Mouse (Mus musculus) forebrain, embryonic 13.5 days (tissue): ENCODE results near the gene Ryr3. TPM values are rescaled to one million over a fixed set of nuclear protein-coding genes. Genes with fewer than 3 reads are reported as not detected.

Experiments
- ATAC-seq: fragments of 200-750 bp; cut with Nextera tagmentation; 2 replicates; pipeline ENCODE4 v1.8.0; 2017
- H3K27ac ChIP-seq: fragments of 300-500 bp; sonication (generic); 2 replicates; pipeline ENCODE4 v1.5.1; 2015; ENCODE audit warnings: inconsistent platforms, mild to moderate bottlenecking, moderate library complexity
- H3K27me3 ChIP-seq: fragments of 300-500 bp; sonication (generic); 2 replicates; pipeline ENCODE4 v1.6.1; 2015; ENCODE audit warnings: mild to moderate bottlenecking, inconsistent platforms
- H3K36me3 ChIP-seq: fragments of 300-500 bp; sonication (generic); 2 replicates; pipeline ENCODE4 v1.6.1; 2015; ENCODE audit warnings: mild to moderate bottlenecking, inconsistent platforms; ENCODE audit not compliant: poor library complexity, severe bottlenecking
- H3K4me1 ChIP-seq: fragments of 300-500 bp; sonication (generic); 2 replicates; pipeline ENCODE4 v1.6.1; 2015; ENCODE audit warnings: inconsistent platforms
- H3K4me2 ChIP-seq: fragments of 300-500 bp; sonication (generic); 2 replicates; pipeline ENCODE4 v1.6.1; 2015; ENCODE audit warnings: inconsistent platforms, mild to moderate bottlenecking, moderate library complexity
- H3K4me3 ChIP-seq: fragments of 300-500 bp; sonication (generic); 2 replicates; pipeline ENCODE4 v1.5.1; 2015; ENCODE audit warnings: mild to moderate bottlenecking, inconsistent platforms
- H3K9ac ChIP-seq: fragments of 300-500 bp; sonication (generic); 2 replicates; pipeline ENCODE4 v1.6.1; 2015; ENCODE audit warnings: mild to moderate bottlenecking, inconsistent platforms
- H3K9me3 ChIP-seq: fragments of 300-500 bp; sonication (generic); replicated peaks from 2 replicates; pipeline ENCODE4 v1.6.1; 2016; ENCODE audit warnings: inconsistent platforms
- WGBS: fragments of 180-500 bp; shearing (Covaris S2); methylation state at CpG from one replicate; pipeline ENCODE4 v1.1.7; 2015; 5-methylcytosine and 5-hydroxymethylcytosine counted together
- polyA plus RNA-seq: library from polyadenylated mRNA; unstranded; fragments of >200 nt; fragmentation: Nextera tagmentation; extraction: Ambion mirVana; gene quantifications from 2 replicates; pipeline ENCODE4 v1.2.1, GENCODE M21; 2015

Gene Ryr3
- polyA plus RNA-seq, 1 experiment from 2014 or later, result 1.1 TPM

GRCm38 (mm10) chr2:112676721-112677120, 540.2 kb downstream of the Ryr3 start:
- H3K27ac ChIP-seq, result no peak overlapping the region
- H3K4me2 ChIP-seq, result no peak overlapping the region
- H3K4me3 ChIP-seq, result no peak overlapping the region
- H3K36me3 ChIP-seq, result no peaks in the 10 kb centered on the region
- H3K27me3 ChIP-seq, result no peaks in the 10 kb centered on the region
- no peak for ATAC-seq
- no peaks in the 10 kb centered on the region for H3K9me3 ChIP-seq
- WGBS, result 54% methylated on average over 1 of the region's 1 CpGs
- H3K4me1 ChIP-seq, result no peaks in the 10 kb centered on the region
- H3K9ac ChIP-seq, result no peak overlapping the region

GRCm38 (mm10) chr2:112676175-112676574, 540.7 kb downstream of the Ryr3 start:
- Histone ChIP-seq H3K27ac (no peak overlapping the region), H3K36me3 (no peaks in the 10 kb centered on the region), H3K4me2 (no peak overlapping the region), H3K4me3 (no peak overlapping the region), H3K9ac (no peak overlapping the region), H3K27me3 (no peaks in the 10 kb centered on the region), H3K4me1 (no peaks in the 10 kb centered on the region), H3K9me3 (no peaks in the 10 kb centered on the region)
- no peak for ATAC-seq
- 90% methylated on average over 2 of the region's 2 CpGs for WGBS

- no peaks in the 10 kb centered on the region for H3K27me3 ChIP-seq
- H3K27ac ChIP-seq, result no peak overlapping the region
- H3K9me3 ChIP-seq, result no peaks in the 10 kb centered on the region
- H3K4me3 ChIP-seq, result no peak overlapping the region
- no peak overlapping the region for H3K9ac ChIP-seq
- H3K4me1 ChIP-seq, result no peaks in the 10 kb centered on the region
- ATAC-seq, result no peak
- H3K4me2 ChIP-seq, result no peak overlapping the region
- no peaks in the 10 kb centered on the region for H3K36me3 ChIP-seq
- WGBS, result 86% methylated on average over 3 of the region's 3 CpGs
Measured at GRCm38 (mm10) chr2:112669461-112669860, 547.4 kb downstream of the Ryr3 start.

- Histone ChIP-seq H3K27me3 (no peaks in the 10 kb centered on the region), H3K4me1 (no peaks in the 10 kb centered on the region), H3K9ac (no peak overlapping the region), H3K4me3 (no peak overlapping the region), H3K4me2 (no peak overlapping the region), H3K9me3 (no peaks in the 10 kb centered on the region), H3K27ac (no peak overlapping the region), H3K36me3 (no peaks in the 10 kb centered on the region)
- ATAC-seq, result no peak
- WGBS, result 61% methylated on average over 5 of the region's 5 CpGs
Measured at GRCm38 (mm10) chr2:112656131-112656530, 560.8 kb downstream of the Ryr3 start.

- Histone ChIP-seq H3K4me2 (no peak overlapping the region), H3K9ac (no peak overlapping the region), H3K4me3 (no peak overlapping the region), H3K9me3 (no peaks in the 10 kb centered on the region), H3K27me3 (no peaks in the 10 kb centered on the region), H3K27ac (no peak overlapping the region), H3K4me1 (no peaks in the 10 kb centered on the region), H3K36me3 (no peaks in the 10 kb centered on the region)
- WGBS, result 85% methylated on average over 3 of the region's 3 CpGs
- no peak for ATAC-seq
Measured at GRCm38 (mm10) chr2:112653836-112654235, 563.1 kb downstream of the Ryr3 start.

- Histone ChIP-seq H3K27ac (no peak overlapping the region), H3K4me2 (no peak overlapping the region), H3K27me3 (no peaks in the 10 kb centered on the region), H3K9me3 (no peaks in the 10 kb centered on the region), H3K9ac (no peak overlapping the region), H3K36me3 (0 out of 2 replicates have a peak, but pooled peaks cover under 1% of the 10 kb centered on the region), H3K4me1 (no peaks in the 10 kb centered on the region), H3K4me3 (no peak overlapping the region)
- WGBS, result 92% methylated on average over 5 of the region's 5 CpGs
- ATAC-seq, result no peak
Measured at GRCm38 (mm10) chr2:112637206-112637605, 579.7 kb downstream of the Ryr3 start.

- no peak for ATAC-seq
- H3K4me3 ChIP-seq, result no peak overlapping the region
- H3K9ac ChIP-seq, result no peak overlapping the region
- 0 out of 2 replicates have a peak, but pooled peaks cover 4% of the 10 kb centered on the region for H3K36me3 ChIP-seq
- no peak overlapping the region for H3K27ac ChIP-seq
- H3K4me1 ChIP-seq, result no peaks in the 10 kb centered on the region
- no peaks in the 10 kb centered on the region for H3K27me3 ChIP-seq
- no peaks in the 10 kb centered on the region for H3K9me3 ChIP-seq
- WGBS, result 90% methylated on average over 9 of the region's 9 CpGs
- H3K4me2 ChIP-seq, result no peak overlapping the region
Measured at GRCm38 (mm10) chr2:112632536-112632935, 584.4 kb downstream of the Ryr3 start.

GRCm38 (mm10) chr2:112630669-112631068, 586.2 kb downstream of the Ryr3 start:
- Histone ChIP-seq H3K27me3 (no peaks in the 10 kb centered on the region), H3K36me3 (0 out of 2 replicates have a peak, but pooled peaks cover 4% of the 10 kb centered on the region), H3K9me3 (no peaks in the 10 kb centered on the region), H3K4me1 (no peaks in the 10 kb centered on the region), H3K4me2 (no peak overlapping the region), H3K4me3 (no peak overlapping the region), H3K27ac (no peak overlapping the region), H3K9ac (no peak overlapping the region)
- whole genome bisulfite sequencing, result 90% methylated on average over 11 of the region's 11 CpGs
- no peak for ATAC-seq

GRCm38 (mm10) chr2:112625156-112625555, 591.7 kb downstream of the Ryr3 start:
- ATAC-seq, result no peak
- Histone ChIP-seq H3K27ac (no peak overlapping the region), H3K4me3 (no peak overlapping the region), H3K9ac (no peak overlapping the region), H3K27me3 (no peaks in the 10 kb centered on the region), H3K9me3 (no peaks in the 10 kb centered on the region), H3K36me3 (no peaks in the 10 kb centered on the region), H3K4me2 (no peak overlapping the region), H3K4me1 (no peaks in the 10 kb centered on the region)
- 81% methylated on average over 3 of the region's 3 CpGs for WGBS

- Histone ChIP-seq H3K36me3 (no peaks in the 10 kb centered on the region), H3K4me1 (no peaks in the 10 kb centered on the region), H3K4me3 (no peak overlapping the region), H3K4me2 (no peak overlapping the region), H3K27me3 (no peaks in the 10 kb centered on the region), H3K9ac (no peak overlapping the region), H3K27ac (no peak overlapping the region), H3K9me3 (no peaks in the 10 kb centered on the region)
- no peak for ATAC-seq
- WGBS, result 15% methylated on average over 3 of the region's 3 CpGs
Measured at GRCm38 (mm10) chr2:112617206-112617605, 599.7 kb downstream of the Ryr3 start.

- no peak for ATAC-seq
- Histone ChIP-seq H3K36me3 (no peaks in the 10 kb centered on the region), H3K4me1 (no peaks in the 10 kb centered on the region), H3K27me3 (no peaks in the 10 kb centered on the region), H3K4me3 (no peak overlapping the region), H3K9ac (no peak overlapping the region), H3K4me2 (no peak overlapping the region), H3K9me3 (no peaks in the 10 kb centered on the region), H3K27ac (no peak overlapping the region)
- 81% methylated on average over 7 of the region's 7 CpGs for WGBS
Measured at GRCm38 (mm10) chr2:112614375-112614774, 602.5 kb downstream of the Ryr3 start.

- Histone ChIP-seq H3K27ac (no peak overlapping the region), H3K9ac (no peak overlapping the region), H3K4me2 (no peak overlapping the region), H3K4me3 (no peak overlapping the region), H3K4me1 (no peaks in the 10 kb centered on the region), H3K36me3 (no peaks in the 10 kb centered on the region), H3K27me3 (no peaks in the 10 kb centered on the region), H3K9me3 (no peaks in the 10 kb centered on the region)
- no peak for ATAC-seq
- WGBS, result 88% methylated on average over 3 of the region's 3 CpGs
Measured at GRCm38 (mm10) chr2:112612628-112613027, 604.3 kb downstream of the Ryr3 start.

GRCm38 (mm10) chr2:112606536-112606935, 610.4 kb downstream of the Ryr3 start:
- Histone ChIP-seq H3K9me3 (no peaks in the 10 kb centered on the region), H3K4me3 (no peak overlapping the region), H3K36me3 (no peaks in the 10 kb centered on the region), H3K27me3 (no peaks in the 10 kb centered on the region), H3K4me1 (peaks cover 5% of the 10 kb centered on the region; the same call in 1 of the 2 replicates), H3K4me2 (no peak overlapping the region), H3K27ac (no peak overlapping the region), H3K9ac (no peak overlapping the region)
- ATAC-seq, result no peak
- WGBS, result 89% methylated on average over 3 of the region's 3 CpGs
